Mouse (Mus musculus) heart, postnatal 0 days (tissue): ENCODE measurements around the gene Rusc2. TPM values are rescaled to one million over a fixed set of nuclear protein-coding genes. Genes with fewer than 3 reads are reported as not detected.

Experiments
- ATAC-seq: fragments of 200-750 bp; cut with Nextera tagmentation; 2 replicates; pipeline ENCODE4 v1.8.0; 2017; ENCODE audit warnings: low read depth, moderate number of reproducible peaks, moderate library complexity; ENCODE audit not compliant: insufficient read depth
- DNase-seq: peaks from one replicate; pipeline ENCODE4 v3.0.0-alpha.2; 2016; ENCODE audit warnings: low spot score
- H3K27ac ChIP-seq: fragments of 300-500 bp; sonication (generic); 2 replicates; pipeline ENCODE4 v1.5.1; 2014; ENCODE audit warnings: low read depth, mild to moderate bottlenecking
- H3K27me3 ChIP-seq: fragments of 300-500 bp; sonication (generic); 2 replicates; pipeline ENCODE4 v1.6.1; 2014; ENCODE audit warnings: low read length, mixed read lengths; ENCODE audit not compliant: control insufficient read depth, insufficient read depth
- H3K36me3 ChIP-seq: fragments of 300-500 bp; sonication (generic); replicated peaks from 2 replicates; pipeline ENCODE4 v1.6.1; 2014; ENCODE audit warnings: low read length, mixed read lengths; ENCODE audit not compliant: control insufficient read depth, insufficient read depth
- H3K4me1 ChIP-seq: fragments of 300-500 bp; sonication (generic); 2 replicates; pipeline ENCODE4 v1.6.1; 2014; ENCODE audit warnings: antibody characterized with exemption; ENCODE audit not compliant: control insufficient read depth, insufficient read depth
- H3K4me2 ChIP-seq: fragments of 300-500 bp; sonication (generic); 2 replicates; pipeline ENCODE4 v1.6.1; 2014; ENCODE audit warnings: low read depth, mild to moderate bottlenecking, low read length, moderate library complexity
- H3K4me3 ChIP-seq: fragments of 300-500 bp; sonication (generic); 2 replicates; pipeline ENCODE4 v1.5.1; 2014; ENCODE audit warnings: low read depth, low read length
- H3K9ac ChIP-seq: fragments of 300-500 bp; sonication (generic); replicated peaks from 2 replicates; pipeline ENCODE4 v1.6.1; 2014; ENCODE audit warnings: low read depth, low read length, mixed read lengths
- H3K9me3 ChIP-seq: fragments of 300-500 bp; sonication (generic); replicated peaks from 2 replicates; pipeline ENCODE4 v1.6.1; 2016; ENCODE audit warnings: low read length; ENCODE audit not compliant: control insufficient read depth
- CTCF ChIP-seq: IDR thresholded peaks from 2 replicates; pipeline ENCODE4 v1.5.1; 2016; ENCODE audit warnings: antibody characterized with exemption, control low read depth, low read depth
- EP300 ChIP-seq: IDR thresholded peaks from 2 replicates; pipeline ENCODE4 v1.6.1; 2016; ENCODE audit warnings: antibody characterized with exemption, low read depth
- WGBS: fragments of 180-500 bp; shearing (Covaris S2); extraction: QIAGEN DNeasy Blood & Tissue Kit; methylation state at CpG from one replicate; pipeline ENCODE4 v1.1.7; 2014; 5-methylcytosine and 5-hydroxymethylcytosine counted together
- polyA plus RNA-seq: library from polyadenylated mRNA; unstranded; fragments of >200 nt; fragmentation: Nextera tagmentation; extraction: Ambion mirVana; gene quantifications from 2 replicates; pipeline ENCODE4 v1.2.1, GENCODE M21; 2015
- total RNA-seq: library from RNA; depleted of rRNA; stranded (reverse); fragments of >200 nt; gene quantifications from 2 replicates; pipeline ENCODE4 v1.2.3, GENCODE M21; 2014; ENCODE audit warnings: low replicate concordance; rRNA removed

The Rusc2 gene
- 32.2 and 34.9 TPM in 2 replicates for total RNA-seq
- 7.2 and 8.0 TPM in 2 replicates for polyA plus RNA-seq

DNA sequence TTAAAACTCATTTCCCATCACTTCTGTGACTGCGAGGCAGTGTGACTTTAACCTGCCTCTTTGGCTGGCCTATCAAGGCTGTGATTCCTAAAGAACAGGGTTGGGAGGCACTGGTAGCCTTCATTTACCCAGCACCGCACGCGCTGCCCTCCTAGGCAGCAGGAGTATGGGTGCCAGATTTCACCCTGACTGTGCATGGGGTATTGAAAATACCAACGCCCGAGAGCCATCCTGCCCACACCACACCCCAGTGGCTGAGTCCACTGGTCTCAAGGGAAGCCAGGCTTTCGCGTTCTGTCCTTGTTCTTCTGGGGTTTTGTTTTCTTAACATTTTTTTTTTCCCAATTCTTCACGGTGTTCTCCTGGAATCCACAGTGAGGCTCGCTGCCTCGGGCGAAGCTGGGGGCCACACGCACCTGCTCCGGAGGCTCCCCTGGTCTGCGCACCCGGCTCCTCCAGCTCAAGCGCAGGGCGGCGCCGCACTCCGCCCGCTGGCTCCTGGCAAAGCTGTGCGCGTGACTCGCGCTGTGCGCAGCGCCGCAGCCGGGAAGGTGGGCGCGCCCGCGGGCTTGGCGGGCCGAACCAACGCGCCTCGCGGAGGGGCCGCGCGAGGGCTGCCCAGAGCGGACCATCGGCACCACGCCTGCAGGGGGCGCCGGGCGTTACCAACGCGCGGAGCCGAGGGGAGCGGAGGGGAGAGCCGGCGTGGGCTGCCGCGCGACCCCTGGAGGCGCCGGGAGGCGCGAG is at the start of gene Rusc2:
Gene Rusc2 (plus strand): TSS at position 572 of the 747 bp plus-strand sequence.
- ATAC-seq (peak; percentile 95), DNase-seq (peak; percentile 88)
- Histone ChIP-seq H3K36me3 (no peaks in the 10 kb centered on the region), H3K4me3 (peak within 1 kb of the TSS; percentile 96), H3K27me3 (no peaks in the 10 kb centered on the region), H3K4me2 (peak within 1 kb of the TSS; percentile 84), H3K9me3 (no peaks in the 10 kb centered on the region), H3K4me1 (peaks cover 7% of the 10 kb centered on the region), H3K9ac (peak within 1 kb of the TSS; percentile 95), H3K27ac (peak within 1 kb of the TSS; percentile 93)
- WGBS: under 1% methylated on average over 61 of the region's 63 CpGs
- TF ChIP-seq CTCF (peak; percentile 52), EP300 (no peak)

DNA sequence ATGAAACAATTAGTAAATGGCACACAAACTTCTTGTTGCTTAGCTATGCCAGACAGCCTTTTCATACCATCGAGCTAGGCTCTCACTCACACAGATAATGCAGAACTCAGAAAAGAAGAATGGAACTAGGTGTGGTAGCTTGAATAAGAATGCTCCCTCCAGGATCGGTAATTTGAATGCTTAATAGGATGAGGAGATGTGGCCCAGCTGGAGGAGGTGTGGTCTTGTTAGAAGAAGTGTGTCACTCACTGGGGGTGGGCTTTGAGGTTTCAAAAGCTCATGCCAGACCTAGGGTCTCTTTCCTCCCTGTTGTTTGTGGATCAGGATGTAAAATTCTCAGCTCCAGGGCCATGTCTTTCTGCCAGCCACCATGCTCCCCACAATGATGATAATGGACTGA is 47.0 kb upstream of the Rusc2 start:
- Histone ChIP-seq H3K27me3 (no peaks in the 10 kb centered on the region), H3K4me3 (no peak overlapping the region), H3K27ac (no peak overlapping the region), H3K4me2 (no peak overlapping the region), H3K9me3 (peaks cover 10% of the 10 kb centered on the region), H3K9ac (no peak overlapping the region), H3K4me1 (no peaks in the 10 kb centered on the region), H3K36me3 (no peaks in the 10 kb centered on the region)
- 57% methylated on average over 2 of the region's 2 CpGs for WGBS
- no peak for DNase-seq
- no peak for ATAC-seq
- TF ChIP-seq CTCF: no peak
- TF ChIP-seq EP300: no peak

DNA sequence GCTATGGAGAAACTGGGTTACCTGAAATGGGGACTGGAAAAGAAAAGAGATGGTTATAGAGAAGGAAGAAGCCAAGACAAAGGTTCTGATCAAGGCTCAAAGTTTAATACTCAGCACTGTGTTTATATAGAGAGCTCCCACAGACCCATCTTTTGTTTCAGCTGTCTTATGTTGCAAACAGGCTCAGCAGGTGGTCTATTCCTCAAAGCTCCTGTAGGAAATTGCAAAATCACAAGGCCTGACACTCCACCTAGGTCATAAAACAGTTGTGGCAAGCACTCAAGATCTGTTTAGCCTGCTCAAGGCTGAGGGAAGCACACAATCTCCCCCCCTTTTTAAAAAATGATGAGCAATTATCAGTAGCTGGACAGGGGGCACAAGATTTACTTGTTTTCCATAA is 45.6 kb upstream of the Rusc2 start:
- Histone ChIP-seq H3K27me3 (no peaks in the 10 kb centered on the region), H3K4me2 (no peak overlapping the region), H3K9me3 (peaks cover 10% of the 10 kb centered on the region), H3K4me3 (no peak overlapping the region), H3K9ac (no peak overlapping the region), H3K4me1 (no peaks in the 10 kb centered on the region), H3K36me3 (no peaks in the 10 kb centered on the region), H3K27ac (no peak overlapping the region)
- no peak for TF ChIP-seq EP300
- no peak for TF ChIP-seq CTCF
- ATAC-seq: no peak
- no peak for DNase-seq

DNA sequence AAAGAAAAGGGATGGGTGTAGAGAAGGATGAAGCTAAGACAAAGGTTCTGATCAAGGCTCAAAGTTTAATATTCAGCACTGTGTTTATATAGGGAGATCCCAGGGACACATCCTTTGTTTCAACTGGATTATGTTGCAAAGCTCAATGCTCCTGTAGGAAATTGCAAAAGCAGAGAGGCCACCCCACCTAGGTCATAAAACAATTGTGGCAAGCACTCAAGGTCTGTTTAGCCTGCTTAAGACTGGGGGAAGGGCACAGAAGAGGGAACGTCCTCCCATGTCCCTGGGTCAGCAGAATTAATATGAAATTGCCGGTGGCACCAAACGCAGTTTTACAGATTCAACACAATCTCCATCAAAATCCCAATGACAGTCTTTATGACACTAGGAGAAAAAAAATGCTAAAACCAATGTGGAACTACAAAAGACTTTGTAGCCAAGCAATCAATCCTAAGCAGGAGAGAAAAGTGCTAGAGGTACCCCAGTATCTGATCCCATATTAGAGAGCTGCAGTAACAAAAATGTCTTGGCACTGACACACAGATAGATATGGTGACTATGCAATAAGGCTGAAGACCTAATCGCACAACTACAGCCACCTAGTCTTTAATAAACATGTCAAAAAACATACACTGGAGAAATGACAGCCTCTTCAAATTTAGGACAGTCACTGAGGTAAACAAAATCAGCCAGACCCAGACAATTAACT is 41.5 kb upstream of the Rusc2 start:
- Histone ChIP-seq H3K36me3 (no peaks in the 10 kb centered on the region), H3K4me1 (no peaks in the 10 kb centered on the region), H3K9me3 (peaks cover 10% of the 10 kb centered on the region), H3K27ac (no peak overlapping the region), H3K9ac (no peak overlapping the region), H3K27me3 (no peaks in the 10 kb centered on the region), H3K4me2 (no peak overlapping the region), H3K4me3 (no peak overlapping the region)
- TF ChIP-seq CTCF: no peak
- no peak for TF ChIP-seq EP300
- WGBS: 69% methylated on average over 4 of the region's 4 CpGs
- ATAC-seq (no peak; the same call in 1 of the 2 replicates), DNase-seq (no peak)

DNA sequence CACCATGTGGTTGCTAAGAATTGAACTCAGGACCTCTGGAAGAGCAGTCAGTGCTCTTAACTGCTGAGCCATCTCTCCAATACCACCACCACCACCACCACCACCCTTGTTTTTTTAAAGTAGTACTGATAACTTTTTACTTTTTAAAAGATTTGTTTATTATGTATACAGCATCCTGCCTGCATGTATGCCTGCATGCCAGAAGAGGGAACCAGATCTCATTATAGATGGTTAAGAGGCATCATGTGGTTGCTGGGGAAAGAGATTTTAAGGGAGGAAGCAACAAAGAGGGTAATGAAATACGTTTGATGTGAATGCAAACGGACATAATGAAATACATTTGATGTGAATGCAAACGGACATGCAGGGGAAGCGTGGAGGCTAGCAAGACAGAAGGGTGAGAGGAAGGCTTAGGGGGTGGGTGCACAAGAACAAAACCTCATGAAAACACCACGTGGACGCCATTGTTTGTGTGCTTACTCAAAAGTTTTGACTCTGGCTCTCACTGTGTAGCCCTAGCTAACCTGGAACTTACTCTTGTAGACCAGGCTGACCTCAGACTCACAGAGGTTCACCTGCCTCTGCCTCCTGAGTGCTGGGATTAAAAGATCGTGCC is 40.4 kb upstream of the Rusc2 start:
- WGBS: 86% methylated on average over 7 of the region's 7 CpGs
- no peak for ATAC-seq

More for the DNA sequence above, 40.4 kb upstream of the Rusc2 start:
- no peaks in the 10 kb centered on the region for H3K4me1 ChIP-seq
- no peak for DNase-seq
- H3K36me3 ChIP-seq: no peaks in the 10 kb centered on the region
- H3K9ac ChIP-seq: no peak overlapping the region
- peaks cover 5% of the 10 kb centered on the region for H3K9me3 ChIP-seq
- no peak for TF ChIP-seq EP300
- no peak for TF ChIP-seq CTCF
- H3K27me3 ChIP-seq: no peaks in the 10 kb centered on the region
- H3K4me3 ChIP-seq: no peak overlapping the region
- no peak overlapping the region for H3K27ac ChIP-seq
- H3K4me2 ChIP-seq: no peak overlapping the region
